Mouse (Mus musculus) liver, embryonic 15.5 days (tissue): ENCODE data around the gene Olfr1218. TPM values are rescaled to one million over a fixed set of nuclear protein-coding genes. Genes with fewer than 3 reads are reported as not detected.
"Not testable (repeated sequence)": the region's sequence is repeated elsewhere in the genome, so short reads cannot be mapped to it uniquely, and the experiment has no call there.

ENCODE experiments used
- ATAC-seq: fragments of 200-750 bp; cut with Nextera tagmentation; 2 replicates; pipeline ENCODE4 v1.8.0; 2017; ENCODE audit warnings: moderate number of reproducible peaks, mild to moderate bottlenecking, moderate library complexity; ENCODE audit not compliant: insufficient read depth
- H3K27ac ChIP-seq: fragments of 300-500 bp; sonication (generic); replicated peaks from 2 replicates; pipeline ENCODE4 v1.5.1; 2015; ENCODE audit warnings: mild to moderate bottlenecking, inconsistent platforms
- H3K27me3 ChIP-seq: fragments of 300-500 bp; sonication (generic); 2 replicates; pipeline ENCODE4 v1.6.1; 2015; ENCODE audit warnings: mild to moderate bottlenecking, inconsistent platforms
- H3K36me3 ChIP-seq: fragments of 300-500 bp; sonication (generic); replicated peaks from 2 replicates; pipeline ENCODE4 v1.6.1; 2015; ENCODE audit warnings: moderate library complexity, mild to moderate bottlenecking, inconsistent platforms
- H3K4me1 ChIP-seq: fragments of 300-500 bp; sonication (generic); replicated peaks from 2 replicates; pipeline ENCODE4 v1.6.1; 2015; ENCODE audit warnings: inconsistent platforms
- H3K4me2 ChIP-seq: fragments of 300-500 bp; sonication (generic); 2 replicates; pipeline ENCODE4 v1.6.1; 2015; ENCODE audit warnings: moderate library complexity, mild to moderate bottlenecking, inconsistent platforms
- H3K4me3 ChIP-seq: fragments of 300-500 bp; sonication (generic); replicated peaks from 2 replicates; pipeline ENCODE4 v1.5.1; 2015; ENCODE audit warnings: mild to moderate bottlenecking, inconsistent platforms
- H3K9ac ChIP-seq: fragments of 300-500 bp; sonication (generic); 2 replicates; pipeline ENCODE4 v1.6.1; 2015; ENCODE audit warnings: moderate library complexity, mild to moderate bottlenecking, inconsistent platforms
- H3K9me3 ChIP-seq: fragments of 300-500 bp; sonication (generic); replicated peaks from 2 replicates; pipeline ENCODE4 v1.6.1; 2016; ENCODE audit warnings: inconsistent platforms
- WGBS: fragments of 180-500 bp; shearing (Covaris S2); methylation state at CpG from one replicate; pipeline ENCODE4 v1.1.7; 2015; ENCODE audit warnings: mixed read lengths; ENCODE audit not compliant: insufficient replicate concordance; 5-methylcytosine and 5-hydroxymethylcytosine counted together
- polyA plus RNA-seq: library from polyadenylated mRNA; unstranded; fragments of >200 nt; fragmentation: Nextera tagmentation; extraction: Ambion mirVana; gene quantifications from 2 replicates; pipeline ENCODE4 v1.2.1, GENCODE M21; 2015

The Olfr1218 gene
- polyA plus RNA-seq: not detected in 2 replicates

GRCm38 (mm10) chr2:89061087-89061486 is at the start of gene Olfr1218:
Olfr1218 (minus strand) TSS chr2:89061187.
- ATAC-seq: no peak
- H3K27ac ChIP-seq: no peak within 1 kb of the TSS

GRCm38 (mm10) chr2:89106735-89107134 is 45.7 kb upstream of the Olfr1218 start, which contains the start of gene Olfr1220:
Olfr1220 (minus strand) TSS chr2:89106835.
- H3K4me1 ChIP-seq: no peaks in the 10 kb centered on the region
- 46% methylated on average over 3 of the region's 3 CpGs for WGBS
- no peak within 1 kb of the TSS for H3K4me2 ChIP-seq
- no peaks in the 10 kb centered on the region for H3K36me3 ChIP-seq
- H3K27me3 ChIP-seq: no peaks in the 10 kb centered on the region
- H3K27ac ChIP-seq: no peak within 1 kb of the TSS
- H3K9ac ChIP-seq: no peak within 1 kb of the TSS
- H3K9me3 ChIP-seq: no peaks in the 10 kb centered on the region
- no peak for ATAC-seq
- no peak within 1 kb of the TSS for H3K4me3 ChIP-seq

More at GRCm38 (mm10) chr2:89061087-89061486, at the start of gene Olfr1218:
- Histone ChIP-seq H3K9me3 (no peaks in the 10 kb centered on the region), H3K36me3 (no peaks in the 10 kb centered on the region), H3K4me3 (no peak within 1 kb of the TSS), H3K4me2 (no peak within 1 kb of the TSS), H3K9ac (no peak within 1 kb of the TSS), H3K4me1 (no peaks in the 10 kb centered on the region), H3K27me3 (no peaks in the 10 kb centered on the region)

- no peak for ATAC-seq
- Histone ChIP-seq H3K4me2 (no peak overlapping the region), H3K9me3 (no peaks in the 10 kb centered on the region), H3K9ac (no peak overlapping the region), H3K27ac (no peak overlapping the region), H3K4me3 (no peak overlapping the region), H3K27me3 (no peaks in the 10 kb centered on the region), H3K4me1 (no peaks in the 10 kb centered on the region), H3K36me3 (no peaks in the 10 kb centered on the region)
Observed at GRCm38 (mm10) chr2:89105651-89106050, 44.7 kb upstream of the Olfr1218 start.

GRCm38 (mm10) chr2:89093848-89094247 is 32.9 kb upstream of the Olfr1218 start:
- no peak overlapping the region for H3K4me2 ChIP-seq
- no peak overlapping the region for H3K27ac ChIP-seq
- WGBS: 75% methylated on average over 1 of the region's 1 CpGs
- H3K27me3 ChIP-seq: no peaks in the 10 kb centered on the region
- no peaks in the 10 kb centered on the region for H3K36me3 ChIP-seq
- H3K4me1 ChIP-seq: no peaks in the 10 kb centered on the region
- H3K9ac ChIP-seq: no peak overlapping the region
- H3K9me3 ChIP-seq: no peaks in the 10 kb centered on the region
- no peak for ATAC-seq
- H3K4me3 ChIP-seq: no peak overlapping the region

GRCm38 (mm10) chr2:89083413-89083812 is 22.4 kb upstream of the Olfr1218 start, which contains the start of gene Olfr1219:
Olfr1219 (minus strand) TSS chr2:89083513.
- H3K27ac ChIP-seq: no peak within 1 kb of the TSS
- ATAC-seq: no peak
- no peaks in the 10 kb centered on the region for H3K36me3 ChIP-seq
- no peaks in the 10 kb centered on the region for H3K9me3 ChIP-seq
- H3K4me1 ChIP-seq: no peaks in the 10 kb centered on the region
- H3K27me3 ChIP-seq: no peaks in the 10 kb centered on the region
- H3K4me2 ChIP-seq: no peak within 1 kb of the TSS
- WGBS: 29% methylated on average over 1 of the region's 1 CpGs
- no peak within 1 kb of the TSS for H3K4me3 ChIP-seq
- H3K9ac ChIP-seq: no peak within 1 kb of the TSS

GRCm38 (mm10) chr2:89081487-89081886 is 20.5 kb upstream of the Olfr1218 start:
- no peaks in the 10 kb centered on the region for H3K36me3 ChIP-seq
- H3K27ac ChIP-seq: no peak overlapping the region
- H3K4me1 ChIP-seq: no peaks in the 10 kb centered on the region
- H3K4me3 ChIP-seq: no peak overlapping the region
- H3K27me3 ChIP-seq: no peaks in the 10 kb centered on the region
- H3K4me2 ChIP-seq: no peak overlapping the region
- ATAC-seq: no peak
- H3K9me3 ChIP-seq: no peaks in the 10 kb centered on the region
- H3K9ac ChIP-seq: no peak overlapping the region

GRCm38 (mm10) chr2:89031965-89032364 is 29.0 kb downstream of the Olfr1218 start, which contains the start of gene Olfr1217:
Olfr1217 (minus strand) TSS chr2:89032065.
- 37% methylated on average over 2 of the region's 2 CpGs for WGBS
- no peak within 1 kb of the TSS for H3K9ac ChIP-seq
- H3K4me2 ChIP-seq: no peak within 1 kb of the TSS
- H3K27me3 ChIP-seq: no peaks in the 10 kb centered on the region
- no peaks in the 10 kb centered on the region for H3K9me3 ChIP-seq
- H3K36me3 ChIP-seq: no peaks in the 10 kb centered on the region
- ATAC-seq: no peak
- no peaks in the 10 kb centered on the region for H3K4me1 ChIP-seq
- H3K27ac ChIP-seq: no peak within 1 kb of the TSS
- no peak within 1 kb of the TSS for H3K4me3 ChIP-seq

- not testable (repeated sequence) for H3K9ac ChIP-seq, H3K36me3 ChIP-seq, H3K27ac ChIP-seq, H3K9me3 ChIP-seq, H3K27me3 ChIP-seq, H3K4me3 ChIP-seq, H3K4me1 ChIP-seq, ATAC-seq, H3K4me2 ChIP-seq
- 46% methylated on average over 3 of the region's 3 CpGs for WGBS
Observed at GRCm38 (mm10) chr2:89021436-89021835, 39.6 kb downstream of the Olfr1218 start.

- no peak within 1 kb of the TSS for H3K4me3 ChIP-seq
Observed at GRCm38 (mm10) chr2:89018240-89018639, 42.7 kb downstream of the Olfr1218 start, which contains the start of gene Olfr1216. Olfr1216 (minus strand) TSS chr2:89018340.

GRCm38 (mm10) chr2:89006873-89007272 is 54.1 kb downstream of the Olfr1218 start, which contains the start of gene Olfr1215:
Olfr1215 (minus strand) TSS chr2:89006973.
- H3K4me3 ChIP-seq: no peak within 1 kb of the TSS
- H3K9ac ChIP-seq: no peak within 1 kb of the TSS
- H3K27ac ChIP-seq: no peak within 1 kb of the TSS
- no peak for ATAC-seq
- H3K4me1 ChIP-seq: no peaks in the 10 kb centered on the region
- no peak within 1 kb of the TSS for H3K4me2 ChIP-seq
- H3K27me3 ChIP-seq: no peaks in the 10 kb centered on the region
- no peaks in the 10 kb centered on the region for H3K36me3 ChIP-seq
- WGBS: 40% methylated on average over 2 of the region's 2 CpGs
- H3K9me3 ChIP-seq: no peaks in the 10 kb centered on the region

More at GRCm38 (mm10) chr2:89018240-89018639, 42.7 kb downstream of the Olfr1218 start, which contains the start of gene Olfr1216:
- Histone ChIP-seq H3K36me3 (no peaks in the 10 kb centered on the region), H3K9me3 (no peaks in the 10 kb centered on the region), H3K27me3 (no peaks in the 10 kb centered on the region), H3K4me1 (no peaks in the 10 kb centered on the region), H3K27ac (no peak within 1 kb of the TSS), H3K4me2 (no peak within 1 kb of the TSS), H3K9ac (no peak within 1 kb of the TSS)
- ATAC-seq: no peak
- 49% methylated on average over 1 of the region's 1 CpGs for WGBS
